Mouse (Mus musculus): Measurements from ENCODE around the gene Ctnnd2. TPM values are rescaled to one million over a fixed set of nuclear protein-coding genes. Genes with fewer than 3 reads are reported as not detected.
"Not testable (repeated sequence)": the region's sequence is repeated elsewhere in the genome, so short reads cannot be mapped to it uniquely, and the experiment has no call there.

The Ctnnd2 gene
- under 1 TPM; 0.31 to 0.41 TPM for total RNA-seq (2021)

DNA sequence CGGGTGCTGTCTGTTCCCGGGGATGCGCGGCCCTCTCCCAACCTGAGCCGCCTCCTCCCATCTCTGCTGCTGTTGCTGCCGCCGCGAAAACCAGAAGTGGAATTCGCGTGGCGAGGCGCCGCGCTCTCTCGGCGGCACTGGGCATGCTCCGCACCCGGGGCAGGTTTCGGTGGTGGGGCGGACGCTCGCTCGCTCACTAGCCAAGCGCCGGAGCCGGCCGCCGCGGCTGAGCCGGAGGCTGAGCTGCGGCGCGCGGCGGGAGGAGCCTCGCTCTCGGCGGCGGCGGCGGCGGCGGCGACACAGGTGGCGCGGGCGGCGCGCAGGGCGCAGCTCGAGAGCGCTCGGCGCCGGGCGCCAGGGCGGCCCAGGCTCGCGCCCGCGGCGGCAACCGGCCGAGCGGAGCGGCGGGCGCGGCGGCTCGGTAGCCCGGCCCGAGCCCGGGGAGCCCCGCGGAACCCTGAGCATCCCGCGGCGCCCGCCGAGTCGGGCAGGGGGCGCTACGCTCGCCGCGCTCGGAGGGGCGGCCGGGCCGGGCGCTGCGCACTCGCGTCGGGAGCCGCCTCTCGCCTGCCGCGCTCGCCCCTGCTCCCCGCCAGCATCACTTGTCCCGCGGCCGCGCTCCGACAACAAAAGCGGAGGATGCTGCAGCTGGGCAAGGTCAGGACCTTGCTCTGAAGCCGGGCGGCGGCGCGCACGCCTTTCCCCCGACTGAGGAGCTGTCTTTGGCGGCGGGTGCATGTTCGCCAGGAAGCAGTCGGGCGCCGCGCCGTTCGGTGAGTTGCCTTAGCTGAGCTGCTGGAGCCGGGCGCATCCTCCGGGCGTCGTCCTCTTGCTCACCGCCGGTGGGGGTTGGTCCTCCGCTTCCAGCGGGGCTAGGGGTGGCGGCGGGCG is at the start of gene Ctnnd2:
TSS of gene Ctnnd2 (plus strand) at position 203 of the 891 bp plus-strand sequence.
- peak; percentile 29 for DNase-seq

DNA sequence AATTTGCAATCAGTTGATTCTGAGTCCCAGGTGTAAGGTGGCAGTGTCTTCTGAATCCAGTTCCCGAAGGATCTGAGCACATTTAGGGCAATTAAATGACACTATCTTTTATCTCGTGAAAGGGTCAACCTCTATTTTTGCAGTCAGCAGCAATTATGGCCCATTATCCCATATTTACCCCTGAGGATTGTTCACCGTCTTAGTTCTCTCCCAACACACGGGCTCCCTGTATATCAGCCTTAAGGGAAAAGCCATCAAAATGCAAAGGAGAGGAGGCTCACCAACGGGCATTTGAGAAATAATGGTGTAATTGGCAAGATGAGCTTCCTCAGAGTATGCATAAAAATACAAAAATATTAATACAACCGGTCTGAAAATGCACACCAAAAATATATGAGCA is 41.7 kb upstream of the Ctnnd2 start:
- DNase-seq: no peak

DNA sequence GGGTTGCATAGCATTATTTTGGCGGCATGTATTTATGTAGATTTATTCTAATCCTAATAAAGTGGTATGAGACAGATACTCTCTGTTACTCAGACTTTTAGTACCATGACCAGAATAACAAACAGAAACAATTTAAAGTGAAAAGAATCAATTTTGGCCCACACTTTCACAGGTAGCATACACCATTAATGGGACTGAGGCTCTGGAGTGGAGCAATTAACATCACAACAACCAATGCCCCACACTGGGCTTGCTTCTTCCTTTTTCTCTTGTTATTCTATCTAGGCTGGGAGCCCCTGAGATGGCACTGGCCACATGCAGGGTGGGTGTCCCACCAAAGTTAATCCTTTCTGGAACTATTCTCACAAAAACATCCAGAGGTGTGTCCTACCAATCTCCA is 32.8 kb upstream of the Ctnnd2 start:
- DNase-seq: not testable (repeated sequence)

- DNase-seq: no peak
Measured at GRCm38 (mm10) chr15:30145413-30145812, 27.0 kb upstream of the Ctnnd2 start.

GRCm38 (mm10) chr15:30152176-30152575 is 20.2 kb upstream of the Ctnnd2 start:
- no peak for DNase-seq

DNA sequence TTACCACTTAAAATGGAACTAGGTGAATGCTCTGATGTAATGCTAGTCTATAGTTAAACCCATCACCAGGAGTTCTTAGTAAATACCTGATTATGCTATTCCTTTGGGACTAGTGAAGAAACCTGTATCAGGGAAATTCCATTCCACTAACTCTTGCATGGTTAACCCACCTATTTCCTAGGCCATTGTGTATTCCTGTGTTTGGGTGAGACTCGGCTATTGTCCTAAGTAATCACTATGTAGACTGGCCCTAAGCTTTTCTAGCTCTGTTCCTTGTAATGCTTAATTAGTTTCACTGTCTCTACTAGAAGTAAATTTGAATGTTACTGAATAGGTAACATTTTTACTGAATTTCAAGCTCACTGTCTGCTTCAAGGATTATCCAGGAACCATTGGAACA is 14.4 kb upstream of the Ctnnd2 start:
- DNase-seq: no peak

DNA sequence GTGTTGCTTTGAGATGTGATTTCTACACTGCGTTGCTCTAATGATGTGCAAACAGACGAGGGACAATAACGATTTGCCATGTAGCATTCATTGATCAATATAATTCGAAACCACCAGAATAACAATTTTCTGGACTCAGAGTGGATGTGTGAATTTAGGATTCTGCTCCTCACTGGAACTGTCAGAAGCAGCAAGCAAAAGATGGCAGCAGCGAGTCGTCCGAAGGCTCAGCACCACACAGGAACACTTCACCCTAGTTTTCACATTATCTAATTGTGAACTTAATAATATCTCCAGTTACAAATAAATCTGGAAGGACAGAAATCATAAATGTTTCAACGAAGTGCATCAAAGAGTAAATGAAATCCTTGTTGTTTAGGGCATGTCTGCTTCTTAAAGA is 2.4 kb upstream of the Ctnnd2 start:
- no peak for DNase-seq

DNA sequence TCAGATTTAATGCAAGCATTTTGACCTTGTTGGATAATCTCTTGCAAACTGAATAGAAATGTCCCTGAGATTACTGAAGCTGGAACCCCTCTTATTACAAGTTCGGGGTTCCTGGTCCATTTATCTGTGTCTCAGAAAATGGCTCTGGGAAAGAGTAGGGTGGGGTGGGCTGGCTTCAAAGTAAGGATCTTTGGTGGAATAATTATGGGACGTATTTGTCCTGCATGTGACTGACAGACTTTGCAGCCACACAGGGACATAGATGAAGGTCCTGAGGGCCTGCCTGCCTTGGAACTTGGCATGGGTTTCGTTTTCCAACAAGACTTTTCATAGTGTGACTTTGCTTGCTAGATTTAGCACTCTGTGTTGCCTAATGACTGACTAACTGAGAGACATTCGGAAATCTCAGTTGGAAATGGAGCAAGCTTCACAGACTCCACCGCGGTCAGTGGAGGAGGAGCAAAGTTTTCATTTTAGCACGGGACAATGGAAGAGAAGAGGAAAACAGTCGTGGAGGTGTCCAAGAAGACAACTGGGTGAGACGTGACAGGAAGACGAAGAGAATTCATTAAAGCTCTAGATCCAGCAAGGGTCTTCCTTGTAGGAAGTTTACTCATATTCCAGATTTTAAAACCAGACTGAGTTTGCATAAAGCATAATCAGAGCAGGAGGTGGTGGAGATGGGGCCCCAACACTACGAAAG is 749 bp upstream of the Ctnnd2 start:
- DNase-seq: no peak

GRCm38 (mm10) chr15:30173370-30173941 is 1.1 kb downstream of the Ctnnd2 start:
- DNase-seq: no peak

GRCm38 (mm10) chr15:30174321-30174720 is 1.9 kb downstream of the Ctnnd2 start:
- DNase-seq: no peak

DNA sequence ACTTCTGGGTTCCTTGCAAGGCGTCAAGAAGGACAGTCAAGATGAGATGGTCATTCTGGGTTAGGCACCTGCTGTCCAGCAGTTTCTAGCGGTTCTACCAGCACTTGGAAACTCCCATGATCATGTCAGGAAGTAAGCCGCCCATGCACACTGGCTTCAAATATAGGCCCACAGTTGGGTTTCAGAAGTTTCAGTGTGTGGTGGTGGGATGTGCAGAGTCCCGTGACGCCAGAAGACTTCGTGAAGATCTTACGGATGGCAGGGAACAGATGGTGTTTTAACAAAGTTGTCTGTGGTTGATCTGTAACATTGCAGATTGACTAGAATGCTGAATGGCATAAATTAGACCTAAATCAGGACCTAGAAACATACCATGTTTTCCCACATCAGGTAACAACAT is 11.6 kb downstream of the Ctnnd2 start:
- no peak for DNase-seq

DNA sequence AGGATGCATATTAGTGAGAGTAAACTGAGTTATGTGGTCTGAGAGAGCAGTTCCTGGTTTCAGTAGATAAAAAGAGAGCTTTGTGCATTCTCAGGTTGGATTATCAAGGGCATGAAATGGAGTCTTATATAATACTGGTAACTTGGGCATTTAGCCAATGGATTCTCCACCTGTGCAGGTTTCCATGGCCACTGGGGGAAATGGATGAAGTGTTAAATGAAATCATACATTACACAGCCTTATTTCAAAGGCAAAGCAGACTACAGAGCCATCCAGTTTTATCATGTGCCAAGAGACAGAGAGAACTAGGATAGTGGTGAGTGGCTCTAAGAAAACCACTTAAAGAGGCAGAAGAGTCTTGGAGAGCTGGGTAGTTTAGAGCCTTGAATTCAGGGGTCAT is 18.5 kb downstream of the Ctnnd2 start:
- DNase-seq: no peak

DNA sequence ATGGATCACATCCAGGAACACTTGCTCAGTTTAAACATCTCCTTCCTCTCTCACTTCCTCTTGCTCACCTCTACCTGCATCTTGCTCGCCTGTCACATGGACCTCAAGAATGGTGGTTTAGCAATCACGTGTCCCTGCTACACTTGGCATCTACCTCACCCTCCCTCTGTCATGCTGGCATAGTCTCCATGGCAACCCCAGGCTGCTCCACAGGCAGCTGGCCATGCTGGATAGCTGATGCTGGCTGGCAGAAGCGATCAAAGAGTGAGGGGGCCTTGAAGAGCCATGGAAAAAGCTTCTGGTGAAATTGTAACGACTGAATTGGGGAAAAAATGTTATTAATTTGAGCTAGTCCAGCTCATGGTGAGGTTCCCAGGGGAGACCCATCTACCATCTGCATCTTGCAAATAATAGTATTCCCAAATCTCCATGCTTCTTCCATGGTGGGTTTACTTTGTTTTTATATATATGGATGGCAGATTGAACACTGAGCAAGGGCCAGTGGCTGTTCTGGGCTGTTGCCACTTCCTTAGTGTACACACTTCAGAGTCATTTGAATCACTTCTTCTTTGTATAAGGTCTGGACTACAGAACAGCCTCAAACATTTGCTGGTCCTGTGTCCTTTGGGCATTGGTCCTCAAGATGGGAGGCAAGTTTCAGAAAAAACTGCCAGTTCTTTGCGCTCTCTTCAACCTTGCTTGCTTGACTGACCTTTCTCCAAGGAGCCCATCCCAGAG is 19.7 kb downstream of the Ctnnd2 start:
- no peak for DNase-seq

- no peak for DNase-seq
Measured at GRCm38 (mm10) chr15:30198429-30198828, 26.0 kb downstream of the Ctnnd2 start.

DNA sequence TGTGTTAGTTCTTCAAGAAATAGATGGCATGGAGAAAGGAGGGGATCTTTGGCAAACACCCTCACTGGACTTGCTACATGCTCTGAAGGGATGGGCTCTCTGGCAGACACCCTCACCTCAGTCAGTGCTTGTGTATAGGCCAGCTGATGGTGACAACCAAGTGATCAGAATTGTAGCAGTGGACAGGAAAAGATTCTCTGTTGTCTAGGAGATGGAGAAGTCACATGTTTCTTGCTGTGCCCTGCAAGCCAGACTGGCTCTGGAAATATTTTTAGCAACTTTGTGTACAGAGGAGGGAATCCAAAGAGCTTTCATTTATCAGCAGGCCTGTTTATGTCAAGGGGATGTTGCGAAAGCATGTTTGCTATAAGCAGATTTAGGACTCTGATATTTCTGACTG is 27.4 kb downstream of the Ctnnd2 start:
- no peak for DNase-seq

GRCm38 (mm10) chr15:30201211-30201610 is 28.8 kb downstream of the Ctnnd2 start:
- DNase-seq: no peak

DNA sequence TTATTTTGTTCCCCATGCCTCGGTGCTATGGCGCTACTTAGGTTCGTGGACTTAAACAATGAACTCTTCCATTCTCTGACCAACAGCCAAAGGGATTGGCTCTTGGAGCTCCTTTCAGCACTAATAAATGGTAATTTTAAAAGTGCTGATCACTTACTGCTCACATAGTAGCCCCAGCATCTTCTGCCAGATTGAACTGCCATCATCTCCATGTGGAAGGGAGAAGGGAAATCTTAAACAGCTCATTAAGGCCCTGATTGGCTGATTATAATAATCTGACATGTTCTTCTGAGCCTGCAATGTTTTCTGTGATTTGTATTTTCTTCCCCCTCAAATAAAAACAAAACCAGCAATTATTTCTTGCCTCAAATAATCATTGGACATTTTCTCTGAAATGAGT is 29.2 kb downstream of the Ctnnd2 start:
- no peak for DNase-seq

DNA sequence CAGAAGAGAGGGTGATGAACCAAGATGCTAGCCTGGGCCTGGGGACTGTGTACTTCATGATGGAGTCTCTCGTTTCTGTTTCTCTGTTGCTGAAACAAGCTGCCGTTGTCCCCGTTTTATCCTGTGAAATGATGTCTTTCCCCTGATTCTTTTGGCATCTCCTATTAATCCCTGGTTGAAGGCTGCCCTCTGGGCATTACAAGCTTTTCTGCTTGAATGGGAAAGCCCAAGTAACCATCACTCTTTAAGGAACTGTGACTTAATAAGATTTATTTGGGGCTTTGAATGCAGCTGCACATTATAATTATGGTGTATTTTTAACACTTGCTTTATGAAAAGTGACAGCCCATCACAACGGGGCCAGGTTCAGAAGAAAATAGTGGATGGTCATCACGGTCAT is 40.4 kb downstream of the Ctnnd2 start:
- no peak for DNase-seq

DNA sequence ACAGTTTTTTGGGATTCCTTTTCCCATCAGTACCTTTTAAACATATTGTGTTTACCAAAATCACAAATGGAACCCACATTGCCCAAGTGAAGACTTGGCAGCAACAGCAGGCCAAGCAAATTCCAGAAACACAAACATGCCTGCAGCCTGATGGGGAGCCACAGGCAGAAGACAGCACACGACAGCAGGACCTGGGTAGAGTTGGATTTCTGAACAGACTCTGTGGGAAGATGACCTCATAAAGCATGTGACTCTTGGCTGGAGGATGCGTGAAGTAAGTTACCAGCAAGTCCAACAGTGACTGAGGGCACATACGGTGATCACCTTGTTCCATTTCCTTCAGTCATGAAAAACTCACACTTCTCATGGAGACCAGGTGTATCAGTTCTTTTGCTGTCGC is 43.5 kb downstream of the Ctnnd2 start:
- no peak for DNase-seq

GRCm38 (mm10) chr15:30229112-30229511 is 56.7 kb downstream of the Ctnnd2 start:
- no peak for DNase-seq

GRCm38 (mm10) chr15:30235210-30236034 is 63.0 kb downstream of the Ctnnd2 start:
- no peak for DNase-seq

DNA sequence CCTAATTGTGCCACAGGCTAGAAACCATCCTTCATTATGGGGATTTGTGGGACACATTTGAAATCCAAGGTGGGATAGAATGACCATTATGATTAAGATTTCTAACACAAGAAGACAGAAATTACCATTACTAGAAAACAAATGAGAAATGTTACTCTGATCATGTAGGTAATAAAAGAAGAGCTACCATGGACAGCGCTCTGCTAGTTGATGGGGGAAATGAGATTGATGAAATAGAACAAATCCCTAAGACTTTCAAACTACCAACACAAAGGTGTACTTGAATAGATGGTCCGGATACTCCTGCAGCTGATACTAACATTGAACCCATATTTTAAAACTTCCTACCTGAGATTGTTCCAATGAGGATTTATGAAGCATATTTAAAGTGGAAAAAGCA is 68.5 kb downstream of the Ctnnd2 start:
- DNase-seq: no peak
